Mouse (Mus musculus) intestine, embryonic 15.5 days (tissue): ENCODE data around the gene Hmgxb4. TPM values are rescaled to one million over a fixed set of nuclear protein-coding genes. Genes with fewer than 3 reads are reported as not detected.
A peak's percentile ranks its signal among the peaks of the same experiment; 100 is the strongest.

Experiments used
- ATAC-seq: fragments of 200-750 bp; cut with Nextera tagmentation; 2 replicates; pipeline ENCODE4 v1.8.0; 2017; ENCODE audit warnings: moderate TSS enrichment, moderate library complexity
- H3K27ac ChIP-seq: fragments of 300-500 bp; sonication (generic); 2 replicates; pipeline ENCODE4 v1.5.1; 2015; ENCODE audit warnings: mild to moderate bottlenecking, inconsistent platforms
- H3K27me3 ChIP-seq: fragments of 300-500 bp; sonication (generic); replicated peaks from 2 replicates; pipeline ENCODE4 v1.6.1; 2015; ENCODE audit warnings: inconsistent platforms
- H3K36me3 ChIP-seq: fragments of 300-500 bp; sonication (generic); 2 replicates; pipeline ENCODE4 v1.6.1; 2015; ENCODE audit warnings: inconsistent platforms
- H3K4me1 ChIP-seq: fragments of 300-500 bp; sonication (generic); replicated peaks from 2 replicates; pipeline ENCODE4 v1.6.1; 2015; ENCODE audit warnings: inconsistent platforms
- H3K4me2 ChIP-seq: fragments of 300-500 bp; sonication (generic); replicated peaks from 2 replicates; pipeline ENCODE4 v1.6.1; 2015; ENCODE audit warnings: mild to moderate bottlenecking, inconsistent platforms
- H3K4me3 ChIP-seq: fragments of 300-500 bp; sonication (generic); replicated peaks from 2 replicates; pipeline ENCODE4 v1.5.1; 2015; ENCODE audit warnings: inconsistent platforms
- H3K9ac ChIP-seq: fragments of 300-500 bp; sonication (generic); 2 replicates; pipeline ENCODE4 v1.6.1; 2015; ENCODE audit warnings: inconsistent platforms
- H3K9me3 ChIP-seq: fragments of 300-500 bp; sonication (generic); 2 replicates; pipeline ENCODE4 v1.6.1; 2016; ENCODE audit warnings: inconsistent platforms
- whole genome bisulfite sequencing: fragments of 180-500 bp; shearing (Covaris S2); methylation state at CpG from one replicate; pipeline ENCODE4 v1.1.7; 2015; 5-methylcytosine and 5-hydroxymethylcytosine counted together
- polyA plus RNA-seq: library from polyadenylated mRNA; unstranded; fragments of >200 nt; fragmentation: Nextera tagmentation; extraction: Ambion mirVana; gene quantifications from 2 replicates; pipeline ENCODE4 v1.2.1, GENCODE M21; 2015

The Hmgxb4 gene
- polyA plus RNA-seq, 1 experiment from 2014 or later, result 29.7 TPM

DNA sequence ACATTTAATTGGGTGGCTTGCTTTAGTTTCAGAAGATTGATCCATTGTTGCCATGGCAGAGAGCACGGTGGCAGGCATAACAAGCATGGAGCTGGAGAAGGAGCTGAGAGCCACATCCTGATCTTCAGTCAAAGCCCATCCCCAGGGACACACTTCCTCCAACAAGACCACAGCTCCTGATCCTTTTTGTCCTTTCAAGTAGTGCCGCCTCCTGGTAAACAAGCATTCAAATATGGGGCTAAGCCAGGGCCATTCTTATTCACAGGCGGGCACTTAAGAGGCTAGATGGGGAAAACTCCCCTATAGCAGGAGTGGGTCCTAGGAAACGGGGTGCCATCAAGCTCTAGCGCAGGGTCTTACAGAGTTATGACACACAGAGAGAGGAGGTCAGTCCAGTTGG lies 5.7 kb upstream of the Hmgxb4 start:
- no peak overlapping the region for H3K9ac ChIP-seq
- no peaks in the 10 kb centered on the region for H3K4me1 ChIP-seq
- 88% methylated on average over 5 of the region's 5 CpGs for WGBS
- H3K4me2 ChIP-seq, result no peak overlapping the region
- H3K4me3 ChIP-seq, result no peak overlapping the region
- no peak for ATAC-seq
- no peaks in the 10 kb centered on the region for H3K9me3 ChIP-seq
- no peaks in the 10 kb centered on the region for H3K27me3 ChIP-seq
- H3K27ac ChIP-seq, result no peak overlapping the region
- no peaks in the 10 kb centered on the region for H3K36me3 ChIP-seq

DNA sequence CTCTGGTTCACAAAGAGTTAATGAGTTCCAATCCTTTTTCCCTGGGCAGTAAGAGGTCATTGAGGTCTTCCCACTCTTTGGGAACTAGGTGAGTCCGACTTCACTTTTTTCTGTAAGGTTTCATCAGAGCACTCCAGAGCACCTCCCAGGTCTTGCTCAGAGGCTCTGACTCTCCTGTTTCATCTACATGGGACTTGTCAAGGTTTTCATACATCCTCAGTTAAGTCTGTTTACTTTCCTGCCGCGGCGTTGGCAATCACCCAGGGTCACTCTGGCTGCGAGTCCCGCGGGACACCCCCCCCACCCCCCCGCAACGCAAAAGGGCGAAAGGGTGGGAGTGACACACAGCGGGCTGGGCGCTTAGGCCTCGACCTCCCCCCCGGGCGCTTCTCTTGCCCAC lies 3.1 kb upstream of the Hmgxb4 start:
- no peaks in the 10 kb centered on the region for H3K9me3 ChIP-seq
- no peak overlapping the region for H3K4me3 ChIP-seq
- H3K36me3 ChIP-seq, result no peaks in the 10 kb centered on the region
- no peak overlapping the region for H3K9ac ChIP-seq
- ATAC-seq, result no peak
- WGBS, result 11% methylated on average over 15 of the region's 15 CpGs
- H3K27ac ChIP-seq, result no peak overlapping the region
- H3K4me2 ChIP-seq, result peak overlapping the region; percentile 22; the same call in 1 of the 2 replicates
- 0 out of 2 replicates have a peak, but pooled peaks cover 2% of the 10 kb centered on the region for H3K4me1 ChIP-seq
- H3K27me3 ChIP-seq, result no peaks in the 10 kb centered on the region

- WGBS, result under 1% methylated on average over 97 of the region's 111 CpGs
- peak overlapping the region; percentile 95 for H3K27ac ChIP-seq
- peak; percentile 95 for ATAC-seq
Measured at GRCm38 (mm10) chr8:74993475-74994451, 607 bp downstream of the Hmgxb4 start.

DNA sequence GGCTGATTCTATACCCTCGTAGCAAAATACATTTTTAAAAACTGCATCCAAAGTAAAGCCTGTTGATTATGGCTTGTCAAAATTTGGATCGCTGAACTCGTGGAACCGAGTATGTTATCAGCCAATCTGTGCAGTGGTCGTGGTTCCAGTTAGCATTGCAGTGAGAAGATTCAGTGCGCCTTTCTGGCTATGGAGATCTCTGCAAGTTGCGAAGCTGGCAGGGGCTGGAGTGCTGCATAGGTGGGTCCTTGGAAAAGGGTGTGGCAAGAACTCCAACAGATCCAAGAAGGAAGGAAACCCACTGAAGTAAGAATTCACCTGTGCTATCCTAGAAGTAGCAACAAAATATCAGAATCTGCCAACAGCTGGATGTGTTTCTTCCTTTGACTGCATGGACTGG lies 1.4 kb downstream of the Hmgxb4 start:
- peak overlapping the region; percentile 95; the same call in 1 of the 2 replicates for H3K27ac ChIP-seq
- 2% methylated on average over 7 of the region's 7 CpGs for WGBS

More at GRCm38 (mm10) chr8:74993475-74994451, 607 bp downstream of the Hmgxb4 start:
- Histone ChIP-seq H3K9ac (peak overlapping the region; percentile 99), H3K4me2 (peak overlapping the region; percentile 58), H3K4me3 (peak overlapping the region; percentile 82), H3K4me1 (0 out of 2 replicates have a peak, but pooled peaks cover 2% of the 10 kb centered on the region), H3K9me3 (no peaks in the 10 kb centered on the region), H3K36me3 (peaks cover 2% of the 10 kb centered on the region; the same call in 1 of the 2 replicates), H3K27me3 (no peaks in the 10 kb centered on the region)

DNA sequence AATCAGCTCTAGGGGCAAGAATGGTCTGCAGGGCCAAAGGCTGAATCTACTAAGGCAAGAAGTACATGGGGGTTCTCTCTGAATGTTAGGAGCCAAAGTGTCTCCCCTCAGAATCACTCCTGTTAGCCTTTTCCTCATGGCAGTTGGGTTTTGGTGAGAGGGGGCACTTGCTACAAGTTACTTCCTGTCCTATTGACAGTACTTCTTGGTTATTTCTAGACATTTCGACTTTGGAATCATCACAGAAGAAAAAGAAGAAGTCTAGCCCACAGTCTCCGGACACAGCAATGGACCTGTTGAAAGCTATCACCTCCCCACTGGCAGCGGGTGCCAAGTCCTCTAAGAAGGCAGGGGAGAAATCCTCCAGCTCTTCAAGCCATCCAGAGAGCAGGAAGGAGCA lies 7.3 kb downstream of the Hmgxb4 start:
- 95% methylated on average over 3 of the region's 3 CpGs for WGBS

More for the DNA sequence above, 1.4 kb downstream of the Hmgxb4 start:
- Histone ChIP-seq H3K27me3 (no peaks in the 10 kb centered on the region), H3K9ac (peak overlapping the region; percentile 99), H3K4me2 (peak overlapping the region; percentile 58), H3K9me3 (no peaks in the 10 kb centered on the region), H3K4me1 (0 out of 2 replicates have a peak, but pooled peaks cover 2% of the 10 kb centered on the region), H3K36me3 (peaks cover 10% of the 10 kb centered on the region), H3K4me3 (peak overlapping the region; percentile 82)
- ATAC-seq, result no peak

GRCm38 (mm10) chr8:75008826-75009225 lies 15.7 kb downstream of the Hmgxb4 start:
- WGBS, result 91% methylated on average over 2 of the region's 2 CpGs
- Histone ChIP-seq H3K27me3 (no peaks in the 10 kb centered on the region), H3K4me1 (no peaks in the 10 kb centered on the region), H3K4me3 (no peak overlapping the region), H3K36me3 (peaks cover 15% of the 10 kb centered on the region), H3K9me3 (no peaks in the 10 kb centered on the region), H3K9ac (no peak overlapping the region), H3K27ac (no peak overlapping the region), H3K4me2 (no peak overlapping the region)
- ATAC-seq, result no peak

More for the DNA sequence above, 7.3 kb downstream of the Hmgxb4 start:
- no peak overlapping the region for H3K4me2 ChIP-seq
- H3K27ac ChIP-seq, result no peak overlapping the region
- no peak for ATAC-seq
- H3K36me3 ChIP-seq, result peaks cover 26% of the 10 kb centered on the region
- no peaks in the 10 kb centered on the region for H3K9me3 ChIP-seq
- no peak overlapping the region for H3K4me3 ChIP-seq
- H3K27me3 ChIP-seq, result no peaks in the 10 kb centered on the region
- H3K4me1 ChIP-seq, result no peaks in the 10 kb centered on the region
- no peak overlapping the region for H3K9ac ChIP-seq

DNA sequence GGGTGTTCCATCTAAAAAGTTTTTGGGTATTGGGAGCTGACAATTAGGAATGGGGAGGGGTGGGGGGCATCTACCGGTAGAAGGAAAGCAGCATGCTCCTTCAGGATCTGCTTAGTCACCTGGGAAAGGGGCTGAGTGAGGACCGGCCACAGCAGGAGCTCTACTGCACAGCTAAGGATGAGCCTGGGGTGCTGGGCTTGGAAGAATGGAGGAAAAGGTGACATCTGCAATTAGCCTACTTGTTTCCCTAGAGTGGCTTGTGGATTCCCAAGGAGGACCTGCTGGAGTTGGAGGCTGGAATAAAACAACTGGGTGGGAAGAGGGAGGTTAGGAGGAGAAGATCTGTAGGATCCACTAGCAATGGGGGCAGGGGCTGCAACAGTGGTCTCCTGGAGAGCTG lies 20.4 kb downstream of the Hmgxb4 start:
- no peaks in the 10 kb centered on the region for H3K27me3 ChIP-seq
- no peak overlapping the region for H3K27ac ChIP-seq
- no peaks in the 10 kb centered on the region for H3K9me3 ChIP-seq
- H3K4me1 ChIP-seq, result no peaks in the 10 kb centered on the region
- peaks cover 6% of the 10 kb centered on the region for H3K36me3 ChIP-seq
- ATAC-seq, result no peak
- no peak overlapping the region for H3K4me2 ChIP-seq
- no peak overlapping the region for H3K9ac ChIP-seq
- no peak overlapping the region for H3K4me3 ChIP-seq
- WGBS, result 49% methylated on average over 2 of the region's 2 CpGs

DNA sequence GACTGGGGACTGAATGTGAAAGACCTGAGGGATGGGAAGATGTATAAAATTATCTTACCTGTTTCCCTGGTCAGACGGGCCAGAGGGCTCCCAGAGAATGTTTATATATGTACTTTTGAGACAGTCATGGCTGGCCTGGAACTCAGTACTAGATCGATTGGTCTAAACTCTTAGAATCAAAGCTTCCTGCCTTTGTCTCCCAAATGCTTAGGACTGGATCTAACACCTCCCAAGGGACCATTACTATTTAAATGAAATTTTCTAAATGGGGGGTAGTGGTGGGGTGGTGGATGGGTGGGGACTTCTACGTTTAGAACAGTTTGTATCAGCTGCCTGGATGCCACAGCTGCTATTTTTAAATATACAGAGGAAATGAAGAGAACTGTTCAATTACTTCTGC lies 20.8 kb downstream of the Hmgxb4 start:
- 64% methylated on average over 3 of the region's 3 CpGs for WGBS
- H3K36me3 ChIP-seq, result peaks cover 6% of the 10 kb centered on the region
- H3K4me1 ChIP-seq, result no peaks in the 10 kb centered on the region
- H3K27me3 ChIP-seq, result no peaks in the 10 kb centered on the region
- ATAC-seq, result no peak
- H3K9me3 ChIP-seq, result no peaks in the 10 kb centered on the region
- H3K9ac ChIP-seq, result no peak overlapping the region
- no peak overlapping the region for H3K4me2 ChIP-seq
- no peak overlapping the region for H3K4me3 ChIP-seq
- H3K27ac ChIP-seq, result no peak overlapping the region

DNA sequence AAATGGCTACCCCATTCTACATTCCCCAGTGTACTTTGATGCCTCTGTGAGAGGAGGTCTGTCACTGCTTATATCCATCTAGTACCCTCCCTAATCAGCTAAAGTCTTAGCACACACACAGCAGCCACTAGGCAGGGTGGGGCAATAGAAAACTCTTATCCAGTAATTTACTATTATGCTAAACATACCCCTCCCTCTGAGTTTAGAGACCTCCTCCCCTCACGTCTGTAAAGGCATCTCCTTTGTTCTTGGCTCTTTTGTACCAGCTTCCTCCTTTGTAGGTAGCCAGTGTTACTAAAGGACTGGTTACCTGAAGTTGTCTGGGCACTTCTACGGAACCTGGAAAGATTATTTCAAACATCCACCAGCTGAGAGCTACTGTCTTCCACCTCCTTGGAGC lies 22.8 kb downstream of the Hmgxb4 start:
- Histone ChIP-seq H3K9ac (no peak overlapping the region), H3K4me3 (no peak overlapping the region), H3K4me1 (no peaks in the 10 kb centered on the region), H3K4me2 (no peak overlapping the region), H3K27ac (no peak overlapping the region), H3K36me3 (no peaks in the 10 kb centered on the region), H3K27me3 (no peaks in the 10 kb centered on the region), H3K9me3 (no peaks in the 10 kb centered on the region)
- WGBS, result 72% methylated on average over 2 of the region's 2 CpGs
- ATAC-seq, result no peak

GRCm38 (mm10) chr8:75016422-75016821 lies 23.3 kb downstream of the Hmgxb4 start:
- ATAC-seq, result no peak
- no peak overlapping the region for H3K4me3 ChIP-seq
- WGBS, result 73% methylated on average over 1 of the region's 1 CpGs
- no peak overlapping the region for H3K9ac ChIP-seq
- H3K27me3 ChIP-seq, result no peaks in the 10 kb centered on the region
- no peaks in the 10 kb centered on the region for H3K4me1 ChIP-seq
- no peaks in the 10 kb centered on the region for H3K36me3 ChIP-seq
- H3K27ac ChIP-seq, result no peak overlapping the region
- H3K4me2 ChIP-seq, result no peak overlapping the region
- H3K9me3 ChIP-seq, result no peaks in the 10 kb centered on the region

- no peaks in the 10 kb centered on the region for H3K4me1 ChIP-seq
- H3K27ac ChIP-seq, result no peak overlapping the region
- no peak overlapping the region for H3K9ac ChIP-seq
- peak; percentile 41; the same call in 1 of the 2 replicates for ATAC-seq
- no peaks in the 10 kb centered on the region for H3K27me3 ChIP-seq
- no peak overlapping the region for H3K4me3 ChIP-seq
- 38% methylated on average over 5 of the region's 5 CpGs for WGBS
- H3K36me3 ChIP-seq, result peaks cover 4% of the 10 kb centered on the region; the same call in 1 of the 2 replicates
- no peak overlapping the region for H3K4me2 ChIP-seq
- no peaks in the 10 kb centered on the region for H3K9me3 ChIP-seq
Measured at GRCm38 (mm10) chr8:75018274-75018972, 25.3 kb downstream of the Hmgxb4 start.

DNA sequence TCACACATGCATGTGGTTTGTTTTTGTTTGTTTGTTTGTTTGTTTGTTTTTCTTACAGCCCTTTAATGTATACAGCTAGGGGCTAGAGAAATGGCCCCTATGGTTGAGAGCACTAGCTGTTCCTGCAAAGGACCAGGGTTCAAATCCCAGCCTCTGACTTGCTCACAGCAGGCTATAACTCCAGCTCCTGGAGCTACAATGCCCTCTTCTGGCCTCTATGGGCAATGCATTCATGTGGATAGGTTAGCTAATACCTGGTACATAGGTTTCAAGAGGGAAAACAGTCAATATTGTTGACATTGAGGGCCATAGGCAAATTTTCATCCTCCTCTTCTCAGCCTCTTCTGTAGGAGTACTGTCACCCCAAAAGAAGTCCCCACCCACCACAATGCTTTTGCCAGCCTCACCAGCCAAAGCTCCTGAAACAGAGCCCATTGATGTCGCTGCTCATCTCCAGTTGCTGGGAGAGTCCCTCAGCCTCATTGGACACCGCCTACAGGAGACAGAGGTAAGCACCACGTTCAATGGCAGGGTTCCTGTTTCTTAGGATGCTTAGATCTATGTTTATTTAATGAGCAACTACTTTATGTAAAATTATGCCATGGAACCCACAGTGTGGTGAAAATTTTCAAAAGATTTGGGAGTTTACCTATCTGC lies 30.6 kb downstream of the Hmgxb4 start:
- Histone ChIP-seq H3K4me2 (no peak overlapping the region), H3K9me3 (no peaks in the 10 kb centered on the region), H3K36me3 (peaks cover 21% of the 10 kb centered on the region; the same call in 1 of the 2 replicates), H3K4me3 (no peak overlapping the region), H3K27me3 (no peaks in the 10 kb centered on the region), H3K4me1 (no peaks in the 10 kb centered on the region), H3K9ac (no peak overlapping the region), H3K27ac (no peak overlapping the region)
- 88% methylated on average over 3 of the region's 3 CpGs for WGBS
- no peak for ATAC-seq
